Mouse (Mus musculus) heart, postnatal 4 days (tissue): ENCODE data around the gene Exoc6b. TPM values are rescaled to one million over a fixed set of nuclear protein-coding genes. Genes with fewer than 3 reads are reported as not detected.

Experiments used
- DNase-seq: peaks from one replicate; pipeline ENCODE4 v3.0.0; 2021
- total RNA-seq, 2 experiments: library from RNA; stranded (reverse); gene quantifications; 2 replicates each; pipeline ENCODE4 v1.2.3; 2021

The Exoc6b gene
- total RNA-seq, 2 experiments from 2014 or later: 22.4 to 29.3 TPM

DNA sequence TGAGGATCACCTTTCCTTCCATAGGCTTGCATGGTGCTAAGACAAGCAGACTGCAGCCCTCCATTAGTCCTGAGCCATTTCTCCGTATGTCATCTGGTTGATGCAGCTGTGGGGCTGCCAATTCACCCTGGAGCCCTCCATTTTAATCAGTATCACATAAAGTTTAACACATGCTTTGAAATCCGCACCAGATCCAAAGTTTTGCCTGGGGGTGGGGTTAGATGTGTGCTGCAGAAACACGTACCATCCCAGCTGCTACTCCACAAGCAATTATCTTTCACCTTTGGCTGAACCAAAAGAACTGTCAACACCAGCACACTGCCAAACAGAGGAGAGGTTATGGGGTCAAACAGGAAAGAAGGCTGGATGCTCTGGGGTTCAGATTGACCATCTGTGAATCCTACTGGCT is 92.7 kb downstream of the Exoc6b start:
- peak; percentile 52 for DNase-seq

DNA sequence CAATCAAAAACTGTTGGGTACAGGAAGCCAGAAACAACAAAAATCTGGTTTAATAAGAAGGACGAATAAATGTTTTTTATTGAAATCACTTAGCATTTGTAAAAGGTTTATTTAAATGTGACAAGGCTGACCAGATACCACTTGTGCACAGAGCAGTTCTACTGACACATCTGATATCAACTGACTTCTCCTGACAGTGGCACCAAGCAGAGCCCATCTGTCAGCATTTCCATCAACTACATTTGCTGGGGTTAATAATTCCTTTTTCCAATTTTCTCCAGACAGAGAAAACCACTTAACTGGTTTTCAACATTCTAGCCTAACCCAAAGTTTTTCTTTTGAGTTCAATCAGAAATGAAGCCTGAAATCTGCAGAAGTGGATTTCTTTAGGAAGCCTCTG is 100.8 kb downstream of the Exoc6b start:
- DNase-seq: no peak

DNA sequence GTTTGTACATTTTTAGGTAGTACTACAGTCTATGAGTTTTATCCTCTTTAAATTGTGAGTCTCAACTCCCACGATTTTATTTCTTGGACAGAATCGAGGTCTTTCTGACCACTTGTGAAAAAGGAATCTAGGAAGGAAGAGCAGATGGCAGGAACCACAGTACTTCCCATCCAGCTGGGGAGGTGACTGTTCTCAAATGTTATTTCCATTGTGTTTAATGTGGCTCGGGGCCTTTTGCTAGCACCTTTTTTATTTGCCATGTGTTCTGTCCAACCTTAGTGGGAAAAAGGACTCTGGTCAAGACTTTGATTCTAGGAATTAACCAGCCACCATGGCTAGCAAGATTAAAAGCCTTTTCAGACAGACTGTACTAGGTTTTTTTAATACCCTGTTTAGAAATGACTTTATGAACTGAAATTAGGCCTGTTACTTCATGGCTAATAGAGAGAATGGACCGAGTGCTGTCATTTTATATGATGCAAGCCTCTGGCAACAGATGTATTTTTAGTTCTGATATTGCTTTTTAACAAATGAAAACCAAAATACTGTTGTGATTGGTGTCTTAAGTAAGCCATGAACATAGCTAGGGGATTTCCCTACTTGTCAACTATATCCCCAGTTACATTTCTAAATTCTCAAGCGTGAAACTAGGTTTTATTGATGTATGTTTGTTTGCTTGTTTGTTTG is 104.4 kb downstream of the Exoc6b start:
- no peak for DNase-seq

DNA sequence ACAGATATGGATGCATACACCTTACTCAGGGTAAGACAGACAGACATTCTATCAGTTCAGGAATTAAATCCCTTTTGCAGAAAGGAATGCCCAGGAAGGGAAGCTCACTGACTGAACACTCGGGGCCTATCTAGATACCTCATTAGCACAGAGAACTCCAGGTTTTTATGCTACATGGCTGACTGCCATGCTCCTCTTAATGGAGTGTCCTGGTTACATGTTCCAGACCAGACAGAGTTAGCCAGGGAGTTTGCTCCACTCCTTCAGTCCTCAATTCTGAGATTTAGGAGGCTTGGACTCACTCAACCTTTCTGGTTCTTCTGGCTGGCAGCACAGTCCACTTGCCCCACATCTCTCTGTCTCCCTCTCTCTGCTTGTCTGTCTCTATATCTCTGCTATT is 106.3 kb downstream of the Exoc6b start:
- no peak for DNase-seq

DNA sequence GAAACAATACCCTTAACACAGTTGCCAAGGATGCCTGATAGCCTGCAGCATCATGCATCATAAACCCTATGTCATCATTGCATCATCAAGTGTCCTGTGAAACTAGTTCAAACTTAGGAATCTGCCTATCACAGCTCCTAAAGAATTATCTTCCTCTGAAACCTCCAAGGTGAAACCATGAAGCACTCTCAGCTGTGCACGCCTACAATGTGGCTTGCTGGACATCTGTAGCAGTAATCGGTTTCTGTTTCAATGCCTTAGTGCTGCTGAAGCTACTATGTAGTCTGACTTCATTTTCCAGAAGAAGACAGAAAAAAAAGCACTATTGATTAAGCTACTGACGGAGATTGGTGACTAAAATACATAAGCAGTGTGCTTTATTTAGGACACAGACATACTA is 107.5 kb downstream of the Exoc6b start:
- no peak for DNase-seq

DNA sequence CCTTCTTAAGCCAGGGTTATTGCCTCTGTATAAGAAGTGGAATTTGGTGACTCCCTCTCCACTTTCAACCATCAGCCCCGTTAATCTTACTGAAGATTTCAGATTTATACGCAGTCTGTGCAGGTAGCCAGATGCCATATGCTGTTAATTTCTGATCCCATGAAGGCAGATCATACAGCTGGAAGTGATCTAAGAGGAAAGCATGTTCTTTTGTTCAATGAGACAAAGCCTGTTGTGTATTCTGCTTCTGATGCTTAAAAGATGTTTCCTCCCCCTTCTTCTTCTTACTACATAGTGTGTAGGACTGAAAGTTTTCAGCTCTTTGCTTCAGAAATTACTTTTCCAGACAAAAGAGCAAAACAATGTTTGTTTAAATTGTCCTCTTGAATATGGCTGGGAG is 109.8 kb downstream of the Exoc6b start:
- DNase-seq: no peak

DNA sequence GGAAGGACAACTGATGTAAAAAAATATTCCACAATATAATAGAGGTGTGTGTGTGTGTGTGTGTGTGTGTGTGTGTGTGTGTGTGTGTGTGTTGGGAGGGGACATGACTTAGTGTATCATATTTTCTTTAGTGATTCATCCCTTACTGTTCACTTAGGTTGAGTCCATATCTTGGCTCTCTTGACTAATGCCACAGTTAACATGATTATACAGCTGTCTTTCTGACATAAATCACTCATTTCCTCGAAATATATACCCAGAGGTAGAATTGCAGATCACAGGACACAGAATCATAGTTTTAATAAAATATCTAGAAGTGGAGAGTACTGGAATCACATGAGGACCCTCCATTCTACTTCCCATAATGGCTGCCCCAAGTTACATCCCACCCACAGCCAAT is 117.7 kb downstream of the Exoc6b start:
- DNase-seq: no peak

DNA sequence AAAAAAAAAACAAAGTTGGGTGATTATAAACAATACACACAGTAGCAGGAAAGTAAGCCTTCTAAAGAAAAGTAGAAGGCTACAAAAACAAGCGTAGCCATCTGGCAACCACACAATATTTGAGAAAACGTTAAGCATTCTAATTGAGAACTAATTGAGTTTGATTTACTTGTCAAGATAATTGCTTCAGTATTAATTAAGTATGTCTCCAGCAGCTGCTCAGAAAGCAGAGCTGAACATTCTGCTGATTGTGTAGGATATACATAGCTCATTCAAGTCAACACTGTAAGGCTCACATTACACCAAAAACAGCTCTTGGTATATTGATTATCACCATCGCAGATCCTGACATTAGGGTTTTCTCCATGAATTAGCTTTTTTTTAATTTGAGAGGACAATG is 122.7 kb downstream of the Exoc6b start:
- no peak for DNase-seq

DNA sequence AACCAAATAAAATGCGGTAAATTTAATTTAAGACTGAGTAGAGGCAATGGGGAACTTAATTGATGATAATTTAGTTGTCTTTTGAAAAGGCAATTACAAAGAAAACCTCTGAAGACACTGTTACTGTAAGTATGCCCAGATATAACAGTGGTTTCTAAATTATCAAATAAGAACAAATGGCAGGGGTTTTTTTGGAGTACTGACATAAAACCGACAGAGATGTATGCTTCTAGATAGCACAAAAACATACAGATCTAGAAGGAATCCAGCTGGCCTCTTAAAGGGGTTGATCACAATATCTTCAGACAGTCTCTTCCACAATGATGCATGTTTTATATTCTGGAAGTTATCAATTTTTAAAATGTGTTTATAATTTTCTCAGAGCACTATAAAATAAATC is 123.2 kb downstream of the Exoc6b start:
- DNase-seq: no peak

DNA sequence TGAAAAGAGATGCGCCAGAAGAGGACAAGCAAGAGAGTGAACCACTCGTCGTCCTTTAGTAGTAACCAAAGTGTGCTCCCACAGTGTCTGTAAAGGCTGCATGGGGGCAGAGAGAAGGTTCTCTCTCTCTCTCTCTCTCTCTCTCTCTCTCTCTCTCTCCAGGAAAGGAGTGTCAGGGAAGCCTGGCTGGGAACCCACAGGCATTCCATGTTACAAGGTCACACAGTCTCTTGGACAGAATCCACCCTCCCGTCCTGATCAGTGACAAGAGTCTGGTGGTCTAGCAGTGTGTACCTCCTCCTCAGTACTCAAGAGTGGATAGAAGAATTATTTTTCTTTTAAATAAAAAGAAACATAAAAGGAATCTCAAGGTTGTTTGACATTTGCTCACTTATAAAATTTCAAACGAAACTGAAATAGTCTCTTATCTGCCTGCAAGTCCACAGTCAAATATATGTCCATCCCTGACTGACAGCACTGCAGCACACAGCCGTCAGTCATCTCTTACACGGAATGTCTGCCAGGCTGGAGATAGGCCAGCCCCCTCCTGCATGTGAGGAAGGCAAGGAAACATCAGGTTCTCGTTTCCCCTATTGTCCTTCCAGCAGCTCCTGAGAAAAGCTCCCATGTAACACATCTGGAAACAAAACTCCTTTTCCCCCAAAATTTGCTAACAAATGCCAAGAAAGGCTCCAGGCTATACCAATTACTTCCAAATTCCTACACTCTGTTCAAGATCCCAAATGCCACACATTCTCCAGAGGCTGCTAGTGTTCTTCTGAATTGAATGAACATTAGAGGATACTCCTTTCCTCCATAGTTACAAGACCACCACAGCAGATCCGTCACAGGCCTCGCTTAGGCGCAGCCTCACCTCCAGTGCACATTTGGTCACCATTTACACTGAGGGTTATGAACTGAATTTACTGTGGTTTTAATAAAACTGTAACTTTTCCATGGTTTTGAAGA is 136.1 kb downstream of the Exoc6b start:
- peak; percentile 59 for DNase-seq

DNA sequence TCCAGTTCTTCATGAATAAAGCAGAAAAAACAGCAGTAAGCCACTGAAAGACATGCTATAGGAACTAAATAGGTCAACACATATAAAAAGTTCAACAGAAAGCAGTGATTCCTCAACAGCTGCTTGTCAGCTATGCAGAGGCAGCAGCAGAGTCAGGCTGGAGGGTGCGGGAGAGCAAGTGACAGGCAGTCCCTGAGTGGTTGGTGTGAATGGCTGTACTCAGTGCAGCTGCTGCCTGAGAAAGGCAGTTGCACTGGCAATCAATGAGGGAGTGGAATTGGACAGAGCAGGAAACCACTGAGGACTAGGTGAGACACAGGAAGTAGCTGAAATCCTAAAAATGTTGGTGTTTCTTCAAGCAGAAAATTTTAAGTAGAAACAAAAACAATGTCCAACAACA is 138.3 kb downstream of the Exoc6b start:
- no peak for DNase-seq

DNA sequence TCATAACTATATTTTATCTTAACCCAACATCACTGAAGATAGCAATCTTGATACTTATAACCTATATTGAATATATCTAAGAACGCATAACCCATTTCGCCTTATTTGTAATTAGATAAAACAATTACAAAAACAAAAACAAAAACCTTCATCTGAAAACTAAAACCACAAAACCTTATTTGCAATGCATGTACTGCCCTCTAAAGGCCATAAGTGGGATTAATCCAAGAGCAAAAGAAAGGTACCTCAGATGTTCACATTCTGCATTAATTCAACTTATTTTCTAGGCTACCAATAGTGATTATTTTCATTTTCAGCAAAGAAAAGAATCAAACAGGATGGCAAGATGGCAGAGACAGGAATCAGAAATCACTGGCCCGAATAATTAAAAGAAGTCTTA is 143.2 kb downstream of the Exoc6b start:
- no peak for DNase-seq

DNA sequence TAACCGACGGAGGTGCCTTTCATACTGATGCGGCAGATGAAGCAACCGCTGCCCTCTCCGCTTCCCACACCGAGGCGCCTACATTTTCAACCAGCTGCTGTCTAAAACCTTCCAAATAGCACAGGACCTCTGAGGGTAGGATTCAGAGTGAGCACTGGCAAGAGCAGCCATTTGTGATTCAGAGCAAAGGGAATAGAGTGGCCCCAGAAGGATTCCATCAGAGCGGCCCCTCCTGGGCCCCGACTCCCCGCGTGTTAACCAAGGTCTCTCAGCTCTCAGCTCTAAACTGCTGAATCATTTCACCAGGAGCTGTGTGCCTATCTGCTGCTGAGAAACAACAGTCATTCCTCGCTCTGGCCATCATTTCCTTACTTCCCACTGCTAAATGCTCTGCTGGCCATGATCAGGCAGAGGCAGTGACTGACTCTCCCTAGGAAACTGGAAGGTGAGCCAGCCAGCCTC is 145.5 kb downstream of the Exoc6b start:
- no peak for DNase-seq

DNA sequence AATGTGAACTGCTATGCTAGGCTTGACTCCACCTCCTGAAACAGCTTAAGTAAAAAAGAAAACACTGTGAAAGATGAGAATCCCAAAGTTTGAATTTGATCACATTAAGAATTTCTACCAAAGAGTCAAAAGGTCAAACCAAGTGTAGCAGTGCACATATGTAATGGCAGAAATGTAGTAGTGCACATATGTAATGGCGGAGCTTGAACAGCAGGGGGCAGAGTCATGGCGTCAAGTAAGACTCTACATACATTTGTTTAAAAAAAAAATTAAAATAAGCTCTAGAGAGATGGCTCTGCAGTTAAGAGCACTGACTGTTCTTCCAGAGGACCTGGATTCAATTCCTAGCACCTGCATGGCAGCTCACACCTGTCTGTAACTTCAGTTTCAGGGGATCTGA is 153.0 kb downstream of the Exoc6b start:
- DNase-seq: peak; percentile 68

DNA sequence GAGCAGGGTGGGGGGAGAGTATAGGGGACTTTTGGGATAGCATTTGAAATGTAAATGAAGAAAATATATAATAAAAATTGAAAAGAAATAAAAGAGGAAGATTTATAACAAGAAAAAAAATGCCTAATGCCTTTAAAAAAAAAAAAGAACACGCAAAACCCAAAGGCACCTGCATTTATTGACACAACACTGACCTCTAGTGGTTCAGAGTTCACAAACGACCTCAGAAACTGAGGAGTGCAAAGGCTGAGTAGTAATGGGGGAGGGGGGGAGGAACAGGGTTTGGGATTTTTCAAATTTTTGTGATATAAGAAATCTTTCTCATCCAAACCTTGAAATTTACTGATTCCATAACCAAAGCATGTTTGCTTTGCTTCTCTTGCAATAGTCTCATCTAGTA is 156.9 kb downstream of the Exoc6b start:
- DNase-seq: peak; percentile 45

DNA sequence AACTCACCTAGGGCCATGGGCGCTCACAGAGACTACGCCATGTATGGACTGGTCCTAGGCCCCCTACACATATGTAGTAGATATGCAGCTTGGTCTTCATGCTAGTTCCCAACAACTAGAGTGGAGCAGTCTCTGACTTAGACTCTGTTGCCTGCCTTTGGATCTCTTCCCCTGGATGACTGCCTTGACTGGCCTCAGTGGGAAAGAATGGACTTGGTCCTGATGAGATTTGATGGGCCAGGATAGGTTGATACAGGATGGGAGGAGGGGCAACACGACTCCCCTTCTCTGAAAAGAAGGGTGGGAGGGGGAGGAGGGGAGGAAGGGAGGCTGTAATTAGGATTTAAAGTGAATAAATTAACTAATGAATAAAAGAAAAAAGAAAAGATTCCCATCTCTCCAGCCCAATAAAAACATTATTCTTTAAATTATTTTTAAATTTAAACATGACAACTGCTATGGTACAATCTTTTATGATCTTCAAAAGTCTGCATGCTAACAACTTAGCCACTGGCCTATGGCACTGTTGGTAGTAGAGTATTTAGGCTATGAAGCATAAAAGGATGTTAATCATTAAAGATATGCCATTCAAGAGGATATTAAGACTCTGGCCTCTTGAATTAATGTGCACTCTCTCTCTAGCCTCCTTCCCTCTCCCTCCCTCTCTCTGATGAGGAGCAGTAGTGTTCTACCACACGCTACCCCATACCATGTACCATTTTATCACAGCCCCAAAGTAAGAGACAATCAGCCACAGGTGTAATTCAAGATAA is 170.1 kb downstream of the Exoc6b start:
- no peak for DNase-seq

DNA sequence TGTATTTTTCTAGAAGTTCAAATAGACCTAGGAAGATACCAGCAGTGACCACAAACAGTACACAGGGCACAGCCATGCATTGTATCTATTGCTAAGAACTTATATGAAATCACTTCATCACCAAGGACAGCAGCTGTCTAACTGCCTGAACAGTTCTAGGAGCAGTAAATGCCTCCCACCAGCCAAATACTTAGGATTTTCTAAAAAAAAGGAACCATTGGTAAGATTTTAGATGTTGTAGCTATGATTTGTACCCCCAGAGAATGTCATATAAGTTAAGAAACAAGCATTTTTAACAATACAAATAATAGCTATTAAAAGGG is 175.6 kb downstream of the Exoc6b start:
- no peak for DNase-seq

DNA sequence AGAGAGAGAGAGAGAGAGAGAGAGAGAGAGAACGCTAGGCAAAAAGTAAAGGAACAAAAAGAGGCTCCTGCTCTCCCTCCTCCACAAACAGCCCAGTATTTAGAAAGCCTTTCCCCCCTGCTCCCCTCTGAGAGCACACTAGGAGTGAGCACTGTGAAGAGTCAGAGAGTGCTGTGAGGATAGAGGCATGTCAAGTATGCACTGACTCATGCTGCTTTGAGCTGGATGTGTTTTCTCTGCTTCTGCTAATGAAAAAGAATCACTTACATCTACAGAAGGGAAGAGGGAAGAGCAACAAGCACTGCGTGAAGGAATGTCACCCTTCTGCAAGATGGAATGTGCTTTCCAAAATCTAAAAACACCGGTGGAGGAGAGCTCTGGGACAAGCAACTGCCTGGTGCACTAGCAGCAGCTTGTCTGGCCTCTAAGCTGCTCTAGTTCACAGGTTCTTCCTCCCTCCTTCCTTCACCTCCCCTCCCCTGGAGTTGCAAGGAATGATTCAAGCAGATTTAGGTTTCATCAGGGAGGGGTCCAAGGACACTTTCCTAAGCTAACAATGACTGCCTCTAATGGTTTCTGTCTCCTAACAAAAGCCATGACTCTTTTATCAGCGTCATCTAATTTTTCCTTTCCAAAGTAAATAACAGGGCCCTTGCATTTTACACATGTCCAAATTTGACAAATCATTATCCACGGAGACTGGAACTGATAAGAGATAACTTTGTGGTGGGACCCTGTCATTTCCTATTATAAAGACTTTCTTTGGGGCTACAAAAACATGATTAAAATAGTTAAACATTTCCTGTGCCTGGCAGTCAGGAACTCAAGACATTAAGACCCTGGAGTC is 176.2 kb downstream of the Exoc6b start:
- DNase-seq: no peak

DNA sequence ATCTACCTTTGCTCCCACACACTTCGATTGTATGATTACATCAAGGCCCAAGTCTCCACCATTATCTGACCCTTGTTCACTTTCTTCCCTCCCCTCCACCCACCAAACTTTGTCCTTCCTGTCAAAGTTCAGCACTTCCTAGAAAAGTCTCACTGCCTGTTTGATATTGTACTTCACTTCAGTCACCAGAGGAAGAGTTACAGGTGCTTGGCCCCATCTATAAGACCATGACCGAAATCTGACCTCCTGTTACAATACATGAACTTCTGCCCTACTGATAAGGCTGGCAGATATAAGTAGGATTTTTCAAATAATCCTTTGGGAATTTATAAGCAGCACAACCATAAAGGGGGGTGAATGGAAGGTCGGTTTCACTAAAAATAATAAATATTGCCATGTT is 182.8 kb downstream of the Exoc6b start:
- DNase-seq: no peak

DNA sequence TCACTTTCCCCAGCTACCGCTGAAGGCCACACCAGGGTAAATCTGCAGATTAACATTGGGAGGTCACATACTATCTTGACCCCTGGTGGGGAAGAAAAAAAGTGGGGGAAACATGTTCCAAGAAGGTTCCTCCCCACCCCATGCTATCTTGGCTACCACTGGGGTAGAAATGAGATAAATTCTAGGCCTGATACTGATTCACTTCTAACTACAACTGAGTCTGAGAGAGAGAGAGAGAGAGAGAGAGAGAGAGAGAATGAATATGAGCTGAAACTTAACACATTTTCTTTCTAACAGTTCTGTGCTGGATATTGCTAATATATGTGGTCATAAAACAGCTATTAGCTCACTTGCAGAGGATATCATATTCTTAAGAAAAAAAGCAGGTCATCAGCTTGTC is 184.2 kb downstream of the Exoc6b start:
- no peak for DNase-seq

DNA sequence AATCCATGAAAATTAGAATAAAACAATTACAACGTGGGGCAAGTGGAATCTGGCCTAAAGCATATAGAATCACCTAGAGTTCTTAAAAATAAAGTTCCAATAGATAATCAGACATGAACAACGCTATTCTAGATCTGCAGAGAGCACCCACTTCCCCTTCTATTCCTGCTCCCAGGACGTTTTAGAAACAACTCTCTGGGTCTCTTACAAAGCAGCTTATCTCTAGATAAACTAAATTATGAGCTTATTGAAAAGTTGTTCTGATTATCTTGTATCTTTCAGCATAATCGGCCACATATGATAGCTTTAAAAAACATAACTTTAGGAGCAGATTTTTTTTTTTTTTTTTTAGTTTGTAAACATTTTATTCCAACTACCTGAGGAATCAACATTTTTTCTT is 185.6 kb downstream of the Exoc6b start:
- no peak for DNase-seq
